Mouse (Mus musculus) heart, embryonic 11.5 days (tissue): ENCODE data around the gene Figla. TPM values are rescaled to one million over a fixed set of nuclear protein-coding genes. Genes with fewer than 3 reads are reported as not detected.
"Not testable (repeated sequence)": the region's sequence is repeated elsewhere in the genome, so short reads cannot be mapped to it uniquely, and the experiment has no call there.

Experiments
- ATAC-seq: fragments of 200-750 bp; cut with Nextera tagmentation; replicated peaks from 2 replicates; pipeline ENCODE4 v1.8.0; 2017; ENCODE audit warnings: moderate library complexity; ENCODE audit not compliant: insufficient number of reproducible peaks, low FRiP score, low TSS enrichment
- H3K27ac ChIP-seq: fragments of 300-500 bp; sonication (generic); 2 replicates; pipeline ENCODE4 v1.5.1; 2014; ENCODE audit warnings: mild to moderate bottlenecking, low read depth, low read length
- H3K27me3 ChIP-seq: fragments of 300-500 bp; sonication (generic); 2 replicates; pipeline ENCODE4 v1.6.1; 2014; ENCODE audit warnings: mild to moderate bottlenecking, low read length, mixed read lengths; ENCODE audit not compliant: control insufficient read depth, insufficient read depth
- H3K36me3 ChIP-seq: fragments of 300-500 bp; sonication (generic); 2 replicates; pipeline ENCODE4 v1.6.1; 2014; ENCODE audit warnings: mild to moderate bottlenecking, low read length, moderate library complexity, mixed read lengths; ENCODE audit not compliant: control insufficient read depth, insufficient read depth
- H3K4me1 ChIP-seq: fragments of 300-500 bp; sonication (generic); 2 replicates; pipeline ENCODE4 v1.6.1; 2014; ENCODE audit warnings: low read length; ENCODE audit not compliant: control insufficient read depth, insufficient read depth
- H3K4me2 ChIP-seq: fragments of 300-500 bp; sonication (generic); 2 replicates; pipeline ENCODE4 v1.6.1; 2014; ENCODE audit warnings: mild to moderate bottlenecking, moderate library complexity
- H3K4me3 ChIP-seq: fragments of 300-500 bp; sonication (generic); 2 replicates; pipeline ENCODE4 v1.5.1; 2014; ENCODE audit warnings: low read depth, low read length
- H3K9ac ChIP-seq: fragments of 300-500 bp; sonication (generic); 2 replicates; pipeline ENCODE4 v1.6.1; 2014; ENCODE audit warnings: mild to moderate bottlenecking, low read depth, low read length, moderate library complexity
- H3K9me3 ChIP-seq: fragments of 300-500 bp; sonication (generic); replicated peaks from 2 replicates; pipeline ENCODE4 v1.6.1; 2016; ENCODE audit warnings: low read length; ENCODE audit not compliant: control insufficient read depth
- WGBS: fragments of 180-500 bp; shearing (Covaris S2); extraction: QIAGEN DNeasy Blood & Tissue Kit; methylation state at CpG from one replicate; pipeline ENCODE4 v1.1.7; 2014; ENCODE audit not compliant: insufficient replicate concordance; 5-methylcytosine and 5-hydroxymethylcytosine counted together
- polyA plus RNA-seq: library from polyadenylated mRNA; unstranded; fragments of >200 nt; fragmentation: Nextera tagmentation; extraction: Ambion mirVana; gene quantifications from 2 replicates; pipeline ENCODE4 v1.2.1, GENCODE M21; 2014

The Figla gene
- polyA plus RNA-seq, 1 experiment from 2014 or later, result not detected

DNA sequence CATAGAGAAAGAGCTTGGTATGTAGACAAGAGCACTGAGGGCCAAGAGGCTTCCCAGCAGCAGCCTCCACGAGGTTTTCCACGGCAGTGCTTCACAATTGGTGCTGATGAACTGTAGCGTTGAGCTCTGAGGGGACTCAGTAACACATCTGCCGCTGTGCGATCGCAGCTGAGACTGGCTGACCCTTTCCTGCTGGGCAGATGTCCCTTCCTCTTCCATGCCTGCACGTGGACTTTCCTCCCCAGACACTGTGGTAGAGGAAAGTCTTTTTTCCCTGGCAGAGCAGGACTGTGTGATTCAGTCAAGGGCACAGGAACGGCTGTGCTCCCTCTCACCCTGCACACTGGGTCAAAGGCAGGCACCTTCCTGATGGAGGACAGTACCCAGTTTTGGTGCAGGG lies 31.6 kb upstream of the Figla start:
- H3K27me3 ChIP-seq, result no peaks in the 10 kb centered on the region
- no peak overlapping the region for H3K9ac ChIP-seq
- no peak overlapping the region for H3K27ac ChIP-seq
- ATAC-seq, result no peak
- no peaks in the 10 kb centered on the region for H3K4me1 ChIP-seq
- no peak overlapping the region for H3K4me2 ChIP-seq
- no peak overlapping the region for H3K4me3 ChIP-seq
- H3K9me3 ChIP-seq, result no peaks in the 10 kb centered on the region
- no peaks in the 10 kb centered on the region for H3K36me3 ChIP-seq
- WGBS, result 78% methylated on average over 8 of the region's 8 CpGs

DNA sequence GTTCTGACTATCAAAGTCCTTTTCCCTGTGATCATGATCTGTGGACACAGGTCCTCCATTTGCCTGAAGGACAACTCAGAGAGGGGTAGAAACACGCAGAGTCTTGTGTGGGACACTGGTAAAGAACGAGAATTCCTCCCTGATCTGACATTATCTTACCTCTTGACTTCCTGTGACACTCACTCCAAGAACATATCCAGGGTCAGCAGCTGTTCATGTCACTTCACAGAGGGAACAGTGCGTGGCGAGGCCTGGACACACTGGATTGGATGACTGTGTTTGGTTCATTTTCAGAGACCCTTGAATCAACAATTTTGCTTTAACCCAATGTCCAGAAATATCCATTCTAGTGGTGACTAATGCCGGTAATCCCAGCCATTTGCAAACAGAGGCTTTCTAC lies 26.4 kb upstream of the Figla start:
- H3K4me3 ChIP-seq, H3K9me3 ChIP-seq, ATAC-seq, H3K27me3 ChIP-seq, H3K9ac ChIP-seq, H3K4me2 ChIP-seq, H3K36me3 ChIP-seq, H3K27ac ChIP-seq, H3K4me1 ChIP-seq: not testable (repeated sequence)
- 64% methylated on average over 5 of the region's 5 CpGs for WGBS

GRCm38 (mm10) chr6:85990774-85991173 lies 25.2 kb upstream of the Figla start:
- not testable (repeated sequence) for H3K27ac ChIP-seq, H3K36me3 ChIP-seq, H3K4me3 ChIP-seq, H3K9me3 ChIP-seq, H3K9ac ChIP-seq, ATAC-seq, H3K27me3 ChIP-seq, H3K4me1 ChIP-seq, H3K4me2 ChIP-seq
- 83% methylated on average over 5 of the region's 5 CpGs for WGBS

GRCm38 (mm10) chr6:86003405-86003925 lies 12.5 kb upstream of the Figla start:
- ATAC-seq, result no peak
- Histone ChIP-seq H3K4me3 (no peak overlapping the region), H3K4me2 (no peak overlapping the region), H3K9ac (no peak overlapping the region), H3K27ac (no peak overlapping the region), H3K36me3 (no peaks in the 10 kb centered on the region), H3K9me3 (0 out of 2 replicates have a peak, but pooled peaks cover 2% of the 10 kb centered on the region), H3K27me3 (no peaks in the 10 kb centered on the region), H3K4me1 (no peaks in the 10 kb centered on the region)
- 65% methylated on average over 18 of the region's 18 CpGs for WGBS

DNA sequence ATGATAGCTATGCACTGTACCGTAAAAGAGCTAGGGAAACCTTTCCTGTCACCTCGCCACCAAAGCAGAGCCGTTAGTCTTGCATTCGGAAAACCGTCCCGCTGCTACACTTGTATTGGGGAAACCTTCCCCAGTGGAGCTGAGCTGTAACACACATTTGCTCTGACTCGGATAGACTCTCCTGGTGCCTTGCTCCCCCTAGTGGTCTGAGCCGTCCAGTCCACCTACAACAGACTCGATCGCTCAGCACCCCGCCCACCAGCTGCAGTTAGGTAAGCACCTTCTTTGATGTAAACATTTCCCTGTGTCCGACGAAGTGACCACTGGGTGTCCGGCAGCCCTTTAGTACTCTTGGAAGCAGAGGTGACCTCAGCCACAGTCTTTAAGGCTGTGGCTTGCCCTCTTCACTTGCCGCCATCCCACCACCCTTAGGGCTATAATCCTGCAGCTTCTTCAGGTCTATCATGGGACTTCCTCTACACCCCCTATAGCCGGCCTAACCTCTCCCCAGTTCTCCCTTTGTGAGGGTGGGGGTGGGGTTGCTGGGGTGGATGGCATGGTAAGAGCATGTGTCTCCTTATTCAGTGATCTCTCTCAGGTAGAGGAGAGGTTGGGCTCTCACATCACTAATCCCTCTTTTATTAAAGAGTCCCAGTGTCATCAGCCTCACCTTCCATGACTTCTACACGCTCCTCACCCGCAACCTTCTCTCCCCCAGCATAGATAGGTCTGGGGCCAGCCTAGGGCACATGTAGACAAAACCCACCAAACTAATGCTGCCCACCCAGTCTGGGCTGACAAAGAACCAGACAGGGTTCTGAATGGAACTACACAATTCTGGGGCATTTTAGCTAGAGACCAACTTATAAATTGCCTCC lies 11.5 kb upstream of the Figla start:
- H3K9ac ChIP-seq, result no peak overlapping the region
- peak; percentile 69; the same call in 1 of the 2 replicates for ATAC-seq
- no peaks in the 10 kb centered on the region for H3K4me1 ChIP-seq
- H3K9me3 ChIP-seq, result 0 out of 2 replicates have a peak, but pooled peaks cover 2% of the 10 kb centered on the region
- H3K27me3 ChIP-seq, result no peaks in the 10 kb centered on the region
- no peaks in the 10 kb centered on the region for H3K36me3 ChIP-seq
- H3K4me2 ChIP-seq, result peak overlapping the region; percentile 53
- WGBS, result 13% methylated on average over 18 of the region's 18 CpGs
- H3K4me3 ChIP-seq, result no peak overlapping the region
- no peak overlapping the region for H3K27ac ChIP-seq

DNA sequence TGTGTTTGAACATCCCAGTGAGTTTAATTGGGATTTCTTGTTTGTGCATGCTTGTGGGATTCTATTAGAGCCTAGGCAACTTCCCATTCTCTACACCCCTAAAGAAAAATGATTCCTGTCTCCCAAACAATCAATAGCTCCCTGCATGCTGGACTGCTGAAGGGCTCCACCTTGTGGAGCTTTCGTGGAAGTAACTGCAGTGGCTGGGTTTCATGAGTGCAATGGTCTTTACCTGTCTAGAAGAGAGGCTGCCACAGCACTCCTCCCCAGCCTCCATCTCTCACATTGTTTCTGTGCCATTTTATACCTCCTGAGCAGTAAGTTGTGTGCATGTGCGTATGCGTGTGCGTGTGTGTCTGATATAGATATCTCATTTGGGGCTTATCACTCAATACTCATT lies 6.0 kb upstream of the Figla start:
- Histone ChIP-seq H3K4me1 (no peaks in the 10 kb centered on the region), H3K36me3 (no peaks in the 10 kb centered on the region), H3K27ac (no peak overlapping the region), H3K27me3 (no peaks in the 10 kb centered on the region), H3K4me3 (no peak overlapping the region), H3K9me3 (no peaks in the 10 kb centered on the region), H3K9ac (no peak overlapping the region), H3K4me2 (no peak overlapping the region)
- no peak for ATAC-seq
- WGBS, result 31% methylated on average over 4 of the region's 4 CpGs

- not testable (repeated sequence) for H3K4me1 ChIP-seq, H3K4me2 ChIP-seq, H3K9ac ChIP-seq, H3K27me3 ChIP-seq, H3K9me3 ChIP-seq, H3K4me3 ChIP-seq, H3K27ac ChIP-seq, H3K36me3 ChIP-seq
- 47% methylated on average over 5 of the region's 5 CpGs for WGBS
- peak; percentile 44; the same call in 1 of the 2 replicates for ATAC-seq
These were observed 1.2 kb upstream of the Figla start for GRCm38 (mm10) chr6:86014812-86015211.

DNA sequence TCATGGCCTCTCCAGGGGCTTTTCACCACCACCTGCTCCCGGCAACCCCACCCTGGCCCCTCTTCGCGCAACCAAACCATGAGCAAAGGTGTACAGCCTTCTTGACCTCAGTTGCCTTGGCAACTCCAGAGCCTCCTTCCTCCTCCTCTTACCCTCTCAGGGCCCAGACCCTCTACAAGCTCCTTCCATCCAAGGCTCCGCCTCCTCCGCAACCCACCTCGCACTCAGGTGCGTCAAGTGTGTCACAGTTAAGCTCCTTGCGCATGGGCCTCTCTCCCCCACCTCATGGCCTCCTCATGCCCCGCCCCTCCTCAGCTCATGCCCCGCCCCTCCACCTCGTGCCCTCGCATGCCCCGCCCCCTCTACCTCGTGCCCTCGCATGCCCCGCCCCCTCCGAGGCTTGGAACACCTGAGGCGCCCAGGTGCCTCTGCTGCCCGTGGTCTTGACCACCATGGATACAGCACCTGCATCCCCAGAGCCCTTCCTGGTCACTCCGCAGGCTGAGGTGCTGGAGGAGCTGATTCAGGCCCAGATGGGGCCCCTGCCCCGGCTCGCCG lies 901 bp downstream of the Figla start:
- ATAC-seq, result no peak
- WGBS, result 77% methylated on average over 23 of the region's 23 CpGs

More for the DNA sequence above, 901 bp downstream of the Figla start:
- H3K9ac ChIP-seq, result no peak overlapping the region
- H3K4me3 ChIP-seq, result no peak overlapping the region
- H3K27me3 ChIP-seq, result no peaks in the 10 kb centered on the region; the same call in 1 of the 2 replicates
- H3K4me1 ChIP-seq, result no peaks in the 10 kb centered on the region
- no peaks in the 10 kb centered on the region for H3K36me3 ChIP-seq
- H3K4me2 ChIP-seq, result no peak overlapping the region
- H3K27ac ChIP-seq, result no peak overlapping the region
- H3K9me3 ChIP-seq, result no peaks in the 10 kb centered on the region
